Mouse (Mus musculus) forebrain, embryonic 15.5 days (tissue): Measurements from ENCODE around the gene Camsap2. TPM values are rescaled to one million over a fixed set of nuclear protein-coding genes. Genes with fewer than 3 reads are reported as not detected.

ENCODE experiments used
- ATAC-seq: fragments of 200-750 bp; cut with Nextera tagmentation; replicated peaks from 2 replicates; pipeline ENCODE4 v1.8.0; 2017; ENCODE audit warnings: mild to moderate bottlenecking, moderate TSS enrichment, moderate library complexity
- H3K27ac ChIP-seq: fragments of 300-500 bp; sonication (generic); replicated peaks from 2 replicates; pipeline ENCODE4 v1.5.1; 2015; ENCODE audit warnings: mild to moderate bottlenecking, inconsistent platforms
- H3K27me3 ChIP-seq: fragments of 300-500 bp; sonication (generic); 2 replicates; pipeline ENCODE4 v1.6.1; 2015; ENCODE audit warnings: inconsistent platforms
- H3K36me3 ChIP-seq: fragments of 300-500 bp; sonication (generic); 2 replicates; pipeline ENCODE4 v1.6.1; 2015; ENCODE audit warnings: mild to moderate bottlenecking, inconsistent platforms
- H3K4me1 ChIP-seq: fragments of 300-500 bp; sonication (generic); 2 replicates; pipeline ENCODE4 v1.6.1; 2015; ENCODE audit warnings: inconsistent platforms
- H3K4me2 ChIP-seq: fragments of 300-500 bp; sonication (generic); replicated peaks from 2 replicates; pipeline ENCODE4 v1.6.1; 2015; ENCODE audit warnings: mild to moderate bottlenecking, inconsistent platforms
- H3K4me3 ChIP-seq: fragments of 300-500 bp; sonication (generic); 2 replicates; pipeline ENCODE4 v1.5.1; 2015; ENCODE audit warnings: mild to moderate bottlenecking, inconsistent platforms
- H3K9ac ChIP-seq: fragments of 300-500 bp; sonication (generic); replicated peaks from 2 replicates; pipeline ENCODE4 v1.6.1; 2015; ENCODE audit warnings: mild to moderate bottlenecking, inconsistent platforms
- H3K9me3 ChIP-seq: fragments of 300-500 bp; sonication (generic); 2 replicates; pipeline ENCODE4 v1.6.1; 2016; ENCODE audit warnings: inconsistent platforms
- WGBS: fragments of 180-500 bp; shearing (Covaris S2); methylation state at CpG from one replicate; pipeline ENCODE4 v1.1.7; 2015; ENCODE audit warnings: mixed read lengths; 5-methylcytosine and 5-hydroxymethylcytosine counted together
- polyA plus RNA-seq: library from polyadenylated mRNA; unstranded; fragments of >200 nt; fragmentation: Nextera tagmentation; extraction: Ambion mirVana; gene quantifications from 2 replicates; pipeline ENCODE4 v1.2.1, GENCODE M21; 2015

Camsap2 gene
- polyA plus RNA-seq, 1 experiment from 2014 or later: 27.8 TPM

DNA sequence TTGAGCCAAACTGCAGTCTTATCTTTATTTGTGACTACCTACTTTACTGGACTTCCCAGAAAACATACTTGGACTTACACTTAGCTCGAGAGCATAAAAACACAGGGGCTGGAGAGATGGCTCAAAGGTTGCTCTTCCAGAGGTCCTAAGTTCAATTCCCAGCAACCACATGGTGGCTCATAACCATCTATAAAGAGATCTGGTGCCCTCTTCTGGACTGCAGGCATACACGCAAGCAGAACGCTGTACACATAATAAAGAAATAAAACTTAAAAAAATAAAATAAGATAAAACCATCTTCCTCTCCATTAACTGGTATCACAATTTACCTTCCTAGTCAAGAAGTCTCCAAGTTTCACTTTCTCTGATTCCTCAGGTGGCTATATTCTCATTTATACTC, 5.4 kb downstream of the Camsap2 start:
- no peak overlapping the region for H3K4me2 ChIP-seq
- peaks cover 37% of the 10 kb centered on the region for H3K4me1 ChIP-seq
- no peaks in the 10 kb centered on the region for H3K36me3 ChIP-seq
- no peaks in the 10 kb centered on the region for H3K9me3 ChIP-seq
- H3K4me3 ChIP-seq: no peak overlapping the region
- H3K9ac ChIP-seq: no peak overlapping the region
- H3K27ac ChIP-seq: no peak overlapping the region
- WGBS: 95% methylated on average over 3 of the region's 3 CpGs
- no peak for ATAC-seq
- no peaks in the 10 kb centered on the region for H3K27me3 ChIP-seq

GRCm38 (mm10) chr1:136334743-136335142, 11.2 kb downstream of the Camsap2 start:
- Histone ChIP-seq H3K27me3 (no peaks in the 10 kb centered on the region), H3K27ac (no peak overlapping the region), H3K4me2 (no peak overlapping the region), H3K9me3 (no peaks in the 10 kb centered on the region), H3K36me3 (0 out of 2 replicates have a peak, but pooled peaks cover 4% of the 10 kb centered on the region), H3K4me3 (no peak overlapping the region), H3K9ac (no peak overlapping the region), H3K4me1 (peaks cover 27% of the 10 kb centered on the region)
- ATAC-seq: no peak
- 89% methylated on average over 10 of the region's 10 CpGs for WGBS

DNA sequence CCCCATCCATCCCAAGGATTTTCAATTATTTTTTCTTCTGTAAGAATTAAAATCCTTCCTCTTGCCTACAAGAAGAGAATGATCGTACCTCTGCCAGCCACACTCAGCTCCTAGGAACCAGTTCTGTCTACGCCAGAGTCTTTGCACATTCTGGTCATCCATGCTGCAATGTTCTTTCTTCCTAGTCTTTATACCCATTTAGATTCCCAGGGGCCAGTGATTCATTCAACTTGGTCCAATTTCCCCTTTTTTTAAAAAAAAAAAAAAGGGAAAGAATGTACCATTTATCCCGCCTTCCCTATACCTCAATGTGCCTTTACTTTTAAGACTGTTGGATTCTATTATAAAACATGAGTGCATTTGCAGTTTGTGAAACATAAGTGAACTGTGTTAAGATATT, 12.4 kb downstream of the Camsap2 start:
- no peaks in the 10 kb centered on the region for H3K9me3 ChIP-seq
- 71% methylated on average over 3 of the region's 3 CpGs for WGBS
- no peak overlapping the region for H3K4me3 ChIP-seq
- H3K4me2 ChIP-seq: no peak overlapping the region
- H3K36me3 ChIP-seq: 0 out of 2 replicates have a peak, but pooled peaks cover 4% of the 10 kb centered on the region
- no peak overlapping the region for H3K9ac ChIP-seq
- H3K4me1 ChIP-seq: peaks cover 27% of the 10 kb centered on the region
- H3K27me3 ChIP-seq: no peaks in the 10 kb centered on the region
- H3K27ac ChIP-seq: no peak overlapping the region
- ATAC-seq: no peak

- Histone ChIP-seq H3K9ac (no peak overlapping the region), H3K27ac (no peak overlapping the region), H3K27me3 (no peaks in the 10 kb centered on the region), H3K36me3 (0 out of 2 replicates have a peak, but pooled peaks cover 4% of the 10 kb centered on the region), H3K9me3 (no peaks in the 10 kb centered on the region), H3K4me3 (no peak overlapping the region), H3K4me1 (peaks cover 27% of the 10 kb centered on the region), H3K4me2 (no peak overlapping the region)
- WGBS: 88% methylated on average over 7 of the region's 7 CpGs
- ATAC-seq: no peak
These were observed 12.8 kb downstream of the Camsap2 start for GRCm38 (mm10) chr1:136333071-136333470.

GRCm38 (mm10) chr1:136331836-136332235, 14.1 kb downstream of the Camsap2 start:
- WGBS: 82% methylated on average over 4 of the region's 4 CpGs
- no peak for ATAC-seq
- no peak overlapping the region for H3K27ac ChIP-seq

GRCm38 (mm10) chr1:136329426-136329825, 16.5 kb downstream of the Camsap2 start:
- no peak for ATAC-seq
- H3K9ac ChIP-seq: no peak overlapping the region
- H3K4me3 ChIP-seq: no peak overlapping the region
- no peak overlapping the region for H3K27ac ChIP-seq
- H3K27me3 ChIP-seq: no peaks in the 10 kb centered on the region
- no peaks in the 10 kb centered on the region for H3K9me3 ChIP-seq
- H3K4me1 ChIP-seq: peaks cover 33% of the 10 kb centered on the region
- WGBS: 91% methylated on average over 4 of the region's 4 CpGs
- H3K36me3 ChIP-seq: peaks cover 7% of the 10 kb centered on the region; the same call in 1 of the 2 replicates
- H3K4me2 ChIP-seq: no peak overlapping the region

More at GRCm38 (mm10) chr1:136331836-136332235, 14.1 kb downstream of the Camsap2 start:
- no peak overlapping the region for H3K4me3 ChIP-seq
- 0 out of 2 replicates have a peak, but pooled peaks cover 4% of the 10 kb centered on the region for H3K36me3 ChIP-seq
- H3K4me2 ChIP-seq: no peak overlapping the region
- H3K4me1 ChIP-seq: peaks cover 27% of the 10 kb centered on the region
- H3K27me3 ChIP-seq: no peaks in the 10 kb centered on the region
- H3K9me3 ChIP-seq: no peaks in the 10 kb centered on the region
- H3K9ac ChIP-seq: no peak overlapping the region

DNA sequence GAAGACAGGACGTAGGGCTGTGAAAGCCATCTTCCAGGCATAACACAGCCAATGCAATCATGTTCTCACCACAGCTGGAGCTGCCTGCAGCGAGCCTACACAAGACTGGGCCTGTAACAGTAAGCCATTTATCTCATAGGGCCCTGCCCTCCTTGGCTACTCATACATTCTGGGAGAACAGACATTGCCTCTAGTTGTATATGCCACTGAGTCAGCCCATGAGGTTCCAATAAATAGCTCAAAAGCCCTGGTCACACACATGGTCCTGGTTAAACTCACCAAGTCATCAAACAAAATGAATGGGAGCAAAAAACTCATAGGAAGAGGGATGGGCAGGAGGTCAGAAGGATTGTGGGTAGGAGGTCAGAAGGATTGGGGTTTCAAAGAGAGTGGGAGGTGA, 17.3 kb downstream of the Camsap2 start:
- Histone ChIP-seq H3K9ac (no peak overlapping the region), H3K4me3 (no peak overlapping the region), H3K27ac (no peak overlapping the region), H3K4me1 (peaks cover 26% of the 10 kb centered on the region), H3K36me3 (peaks cover 13% of the 10 kb centered on the region), H3K9me3 (no peaks in the 10 kb centered on the region), H3K4me2 (no peak overlapping the region), H3K27me3 (no peaks in the 10 kb centered on the region)
- no peak for ATAC-seq
- WGBS: 85% methylated on average over 2 of the region's 2 CpGs

- no peaks in the 10 kb centered on the region for H3K27me3 ChIP-seq
- no peak overlapping the region for H3K27ac ChIP-seq
- ATAC-seq: no peak
- H3K4me2 ChIP-seq: no peak overlapping the region
- peaks cover 18% of the 10 kb centered on the region for H3K4me1 ChIP-seq
- WGBS: 98% methylated on average over 3 of the region's 3 CpGs
- no peak overlapping the region for H3K4me3 ChIP-seq
- peaks cover 21% of the 10 kb centered on the region for H3K36me3 ChIP-seq
- H3K9me3 ChIP-seq: no peaks in the 10 kb centered on the region
- no peak overlapping the region for H3K9ac ChIP-seq
These were observed 18.3 kb downstream of the Camsap2 start for GRCm38 (mm10) chr1:136327638-136328037.

DNA sequence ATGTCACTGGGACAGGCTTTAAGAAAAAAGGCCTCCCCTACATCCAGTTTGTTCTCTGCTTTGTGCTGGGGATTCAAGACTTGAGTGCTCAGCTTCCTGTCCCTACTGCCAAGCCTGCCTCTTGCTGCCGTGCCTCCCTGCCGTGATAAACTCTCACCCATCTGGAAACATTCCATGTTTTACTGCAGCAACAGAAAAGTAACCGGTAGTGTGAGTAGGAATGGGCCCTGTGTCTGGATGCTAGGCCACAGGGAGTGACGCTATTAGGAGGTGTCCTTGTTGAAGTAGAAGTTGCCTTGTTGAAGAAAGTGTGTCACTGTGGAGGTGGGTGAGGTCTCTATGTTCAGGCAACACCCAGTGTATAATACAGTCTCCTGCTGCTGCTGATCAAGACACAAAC, 20.0 kb downstream of the Camsap2 start:
- H3K9me3 ChIP-seq: no peaks in the 10 kb centered on the region
- peaks cover 20% of the 10 kb centered on the region for H3K36me3 ChIP-seq
- H3K27ac ChIP-seq: peak overlapping the region; percentile 51
- no peak overlapping the region for H3K4me2 ChIP-seq
- H3K9ac ChIP-seq: no peak overlapping the region
- no peak overlapping the region for H3K4me3 ChIP-seq
- no peaks in the 10 kb centered on the region for H3K27me3 ChIP-seq
- peak; percentile 35; the same call in 1 of the 2 replicates for ATAC-seq
- peaks cover 13% of the 10 kb centered on the region for H3K4me1 ChIP-seq
- 23% methylated on average over 4 of the region's 4 CpGs for WGBS

GRCm38 (mm10) chr1:136322331-136322730, 23.6 kb downstream of the Camsap2 start:
- no peak for ATAC-seq
- no peak overlapping the region for H3K4me2 ChIP-seq
- H3K4me1 ChIP-seq: peaks cover 13% of the 10 kb centered on the region
- H3K27me3 ChIP-seq: no peaks in the 10 kb centered on the region
- H3K27ac ChIP-seq: no peak overlapping the region
- H3K4me3 ChIP-seq: no peak overlapping the region
- no peaks in the 10 kb centered on the region for H3K9me3 ChIP-seq
- peaks cover 20% of the 10 kb centered on the region for H3K36me3 ChIP-seq
- H3K9ac ChIP-seq: no peak overlapping the region
- WGBS: 89% methylated on average over 4 of the region's 4 CpGs

DNA sequence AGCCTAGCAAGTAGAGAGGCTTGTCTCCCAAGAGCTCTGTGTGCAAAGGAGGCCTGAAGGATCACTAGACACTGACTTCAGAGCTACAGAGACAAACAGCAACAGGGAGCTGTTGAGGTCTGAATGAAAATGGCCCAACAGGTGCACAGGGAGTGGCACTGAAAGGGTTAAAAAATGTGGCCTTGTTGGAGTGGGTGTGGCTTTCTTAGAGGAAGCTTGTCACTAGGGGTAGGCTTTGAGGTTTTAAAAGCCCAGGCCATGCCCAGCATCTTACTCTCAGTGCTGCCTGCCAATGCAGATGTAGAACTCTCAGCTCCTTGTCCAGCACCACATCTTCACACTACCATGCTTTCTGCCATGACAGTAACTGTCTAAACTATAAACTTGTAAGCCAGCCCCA, 29.6 kb downstream of the Camsap2 start:
- Histone ChIP-seq H3K9ac (no peak overlapping the region), H3K4me3 (no peak overlapping the region), H3K9me3 (no peaks in the 10 kb centered on the region), H3K4me1 (peaks cover 6% of the 10 kb centered on the region; the same call in 1 of the 2 replicates), H3K36me3 (no peaks in the 10 kb centered on the region), H3K27me3 (no peaks in the 10 kb centered on the region), H3K4me2 (no peak overlapping the region), H3K27ac (no peak overlapping the region)
- no peak for ATAC-seq

- Histone ChIP-seq H3K27ac (no peak overlapping the region), H3K27me3 (no peaks in the 10 kb centered on the region), H3K4me1 (no peaks in the 10 kb centered on the region), H3K9ac (no peak overlapping the region), H3K4me3 (no peak overlapping the region), H3K36me3 (no peaks in the 10 kb centered on the region), H3K9me3 (no peaks in the 10 kb centered on the region), H3K4me2 (no peak overlapping the region)
- WGBS: 90% methylated on average over 5 of the region's 5 CpGs
- no peak for ATAC-seq
These were observed 36.7 kb downstream of the Camsap2 start for GRCm38 (mm10) chr1:136309193-136309592.

DNA sequence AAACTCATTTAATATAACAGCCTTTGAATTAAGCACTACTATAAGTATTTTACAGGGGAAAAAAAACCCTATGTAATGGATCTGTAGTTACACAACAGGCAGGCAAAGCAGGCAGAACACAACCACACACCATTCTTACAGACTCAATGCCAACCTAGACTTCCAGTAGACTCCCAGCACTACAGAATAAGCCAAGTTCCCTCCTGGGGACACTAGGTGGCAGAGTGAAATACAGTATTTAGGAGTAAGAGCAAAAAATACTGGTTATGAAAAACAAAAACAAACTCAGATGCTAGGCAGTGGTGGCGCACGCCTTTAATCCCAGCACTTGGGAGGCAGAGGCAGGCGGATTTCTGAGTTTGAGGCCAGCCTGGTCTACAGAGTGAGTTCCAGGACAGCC, 39.5 kb downstream of the Camsap2 start:
- Histone ChIP-seq H3K36me3 (peaks cover 7% of the 10 kb centered on the region; the same call in 1 of the 2 replicates), H3K9ac (no peak overlapping the region), H3K4me1 (no peaks in the 10 kb centered on the region), H3K27ac (no peak overlapping the region), H3K4me3 (no peak overlapping the region), H3K9me3 (no peaks in the 10 kb centered on the region), H3K4me2 (no peak overlapping the region), H3K27me3 (no peaks in the 10 kb centered on the region)
- ATAC-seq: 0 out of 2 replicates have a peak, but pooled peaks have one; percentile 43
- WGBS: 86% methylated on average over 3 of the region's 3 CpGs
